Mouse (Mus musculus) ES-Bruce4 (cell line): ENCODE data around the gene Zbtb20. TPM values are rescaled to one million over a fixed set of nuclear protein-coding genes. Genes with fewer than 3 reads are reported as not detected.
A peak's percentile ranks its signal among the peaks of the same experiment; 100 is the strongest.

ENCODE experiments used
- H3K27ac ChIP-seq: 2 replicates; pipeline ENCODE4 v1.5.1; 2012; ENCODE audit warnings: low read length, inconsistent platforms; ENCODE audit not compliant: insufficient read depth
- H3K27me3 ChIP-seq: 2 replicates; pipeline ENCODE4 v1.6.1; 2012; ENCODE audit warnings: mild to moderate bottlenecking, low read length, inconsistent platforms; ENCODE audit not compliant: control insufficient read depth, poor library complexity, insufficient read depth, severe bottlenecking
- H3K36me3 ChIP-seq: 2 replicates; pipeline ENCODE4 v1.6.1; 2012; ENCODE audit warnings: inconsistent platforms, mild to moderate bottlenecking, low read length, moderate library complexity; ENCODE audit not compliant: control insufficient read depth, poor library complexity, insufficient read depth, severe bottlenecking
- H3K4me1 ChIP-seq: one replicate; pipeline ENCODE4 v1.8.1; 2011; ENCODE audit warnings: low read length; ENCODE audit not compliant: control insufficient read depth, insufficient read depth
- H3K4me3 ChIP-seq: 2 replicates; pipeline ENCODE4 v1.5.1; 2011; ENCODE audit warnings: low read depth, mild to moderate bottlenecking, low read length
- H3K9ac ChIP-seq: 2 replicates; pipeline ENCODE4 v1.6.1; 2012; ENCODE audit warnings: low read depth, mild to moderate bottlenecking, inconsistent platforms; ENCODE audit not compliant: poor library complexity, severe bottlenecking
- H3K9me3 ChIP-seq: replicated peaks from 2 replicates; pipeline ENCODE4 v1.6.1; 2012; ENCODE audit warnings: mild to moderate bottlenecking, low read length, inconsistent platforms; ENCODE audit not compliant: control insufficient read depth, poor library complexity, insufficient read depth, severe bottlenecking
- CTCF ChIP-seq: IDR thresholded peaks from one replicate; pipeline ENCODE4 v1.8.1; 2011; ENCODE audit warnings: low read depth, low read length
- EP300 ChIP-seq: IDR thresholded peaks from 2 replicates; pipeline ENCODE4 v1.6.1; 2011; ENCODE audit warnings: low read depth, low read length; ENCODE audit not compliant: insufficient read depth
- POLR2A ChIP-seq: IDR thresholded peaks from one replicate; pipeline ENCODE4 v1.8.1; 2011; ENCODE audit warnings: low read length; ENCODE audit not compliant: insufficient read depth
- polyA plus RNA-seq: library from polyadenylated mRNA; stranded (reverse); fragments of >200 nt; gene quantifications from 2 replicates; pipeline ENCODE4 v1.2.4, GENCODE M21; 2011; ENCODE audit warnings: low read depth; ENCODE audit not compliant: missing spikeins, insufficient read depth, insufficient read length

Gene Zbtb20
- polyA plus RNA-seq, 1 experiment, result 9.9 TPM

DNA sequence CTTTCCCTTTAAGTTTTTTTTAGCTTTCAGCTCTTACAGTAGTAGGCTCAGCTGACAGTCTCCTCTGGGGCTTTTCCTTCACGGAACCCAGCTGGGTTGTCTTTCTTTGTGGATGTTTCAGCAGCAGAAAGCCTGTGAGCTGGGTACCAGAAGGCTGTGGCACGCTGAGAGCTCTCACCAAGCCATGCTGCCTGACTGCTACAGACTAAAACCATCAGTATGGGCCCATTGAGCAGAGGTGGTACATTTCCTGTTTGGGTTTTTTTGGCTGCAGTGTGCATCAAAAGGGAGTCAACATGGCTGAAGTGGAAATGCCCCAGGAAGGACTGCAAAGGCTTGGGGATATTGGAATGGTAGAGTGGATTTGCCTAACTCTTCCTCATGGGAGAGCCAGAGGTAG is 724.0 kb downstream of the Zbtb20 start:
- Histone ChIP-seq H3K27ac (no peak overlapping the region), H3K4me3 (no peak overlapping the region), H3K4me1 (peaks cover 2% of the 10 kb centered on the region), H3K9ac (no peak overlapping the region), H3K27me3 (peaks cover 6% of the 10 kb centered on the region; the same call in 1 of the 2 replicates), H3K36me3 (no peaks in the 10 kb centered on the region), H3K9me3 (no peaks in the 10 kb centered on the region)
- TF ChIP-seq POLR2A, result no peak
- no peak for TF ChIP-seq CTCF
- TF ChIP-seq EP300, result no peak

DNA sequence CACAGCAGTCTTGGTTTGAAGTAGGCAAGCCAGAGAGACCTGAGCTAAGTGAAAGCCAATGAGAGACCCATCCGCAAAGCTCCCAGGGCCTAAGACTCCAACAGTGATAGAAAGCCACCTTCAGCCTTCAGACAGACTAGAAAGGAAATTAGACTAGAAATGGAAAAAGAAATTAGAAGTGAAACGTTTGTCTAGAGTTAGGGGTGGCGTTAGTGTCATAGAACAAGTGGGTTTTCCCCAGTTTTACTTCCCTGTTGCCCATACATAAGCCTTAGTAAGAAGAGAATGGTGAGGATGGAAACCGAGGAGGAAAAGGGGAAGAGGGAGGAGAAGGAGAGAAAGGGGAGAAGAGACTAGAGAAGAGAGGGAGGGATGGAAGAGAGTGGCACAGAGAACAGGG is 726.9 kb downstream of the Zbtb20 start:
- no peak overlapping the region for H3K27ac ChIP-seq
- no peak overlapping the region for H3K4me3 ChIP-seq
- H3K27me3 ChIP-seq, result peaks cover 6% of the 10 kb centered on the region; the same call in 1 of the 2 replicates
- H3K9me3 ChIP-seq, result peaks cover 3% of the 10 kb centered on the region; the same call in 1 of the 2 replicates
- H3K36me3 ChIP-seq, result no peaks in the 10 kb centered on the region
- peaks cover 2% of the 10 kb centered on the region for H3K4me1 ChIP-seq
- TF ChIP-seq EP300 (no peak), POLR2A (no peak), CTCF (no peak)
- no peak overlapping the region for H3K9ac ChIP-seq

DNA sequence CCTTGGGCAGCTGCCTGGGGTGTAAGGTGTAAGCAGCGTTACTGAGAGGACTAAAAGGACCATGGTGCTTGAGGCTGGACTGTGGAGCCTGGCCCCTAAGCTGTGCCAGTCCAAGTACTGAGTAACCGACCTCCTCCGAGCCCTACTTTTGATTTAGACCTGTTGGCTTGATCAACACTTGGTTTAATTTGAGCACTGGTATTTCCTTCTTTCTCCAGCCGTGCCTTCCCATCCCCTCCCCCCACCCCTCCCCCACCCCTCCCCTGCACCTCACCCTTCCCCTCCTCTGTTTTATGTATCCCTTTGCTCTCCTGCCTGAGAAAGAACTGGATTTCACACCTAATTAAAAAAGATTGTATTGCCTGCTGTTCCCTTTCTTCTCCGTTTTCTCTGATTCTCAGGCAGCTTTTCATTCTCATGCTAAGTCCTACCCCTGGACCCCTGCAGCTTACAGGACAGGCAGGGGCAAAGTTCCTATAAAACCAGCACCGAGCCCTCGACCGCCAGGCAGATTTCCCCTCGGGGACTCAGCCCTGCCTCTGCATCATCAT is 728.0 kb downstream of the Zbtb20 start:
- H3K4me1 ChIP-seq, result peaks cover 2% of the 10 kb centered on the region
- H3K9me3 ChIP-seq, result peaks cover 9% of the 10 kb centered on the region; the same call in 1 of the 2 replicates
- no peak overlapping the region for H3K4me3 ChIP-seq
- peaks cover 6% of the 10 kb centered on the region; the same call in 1 of the 2 replicates for H3K27me3 ChIP-seq
- no peak overlapping the region for H3K9ac ChIP-seq
- H3K36me3 ChIP-seq, result no peaks in the 10 kb centered on the region
- no peak for TF ChIP-seq POLR2A
- peak; percentile 57; the same call in 1 of the 2 replicates for TF ChIP-seq EP300
- H3K27ac ChIP-seq, result no peak overlapping the region

DNA sequence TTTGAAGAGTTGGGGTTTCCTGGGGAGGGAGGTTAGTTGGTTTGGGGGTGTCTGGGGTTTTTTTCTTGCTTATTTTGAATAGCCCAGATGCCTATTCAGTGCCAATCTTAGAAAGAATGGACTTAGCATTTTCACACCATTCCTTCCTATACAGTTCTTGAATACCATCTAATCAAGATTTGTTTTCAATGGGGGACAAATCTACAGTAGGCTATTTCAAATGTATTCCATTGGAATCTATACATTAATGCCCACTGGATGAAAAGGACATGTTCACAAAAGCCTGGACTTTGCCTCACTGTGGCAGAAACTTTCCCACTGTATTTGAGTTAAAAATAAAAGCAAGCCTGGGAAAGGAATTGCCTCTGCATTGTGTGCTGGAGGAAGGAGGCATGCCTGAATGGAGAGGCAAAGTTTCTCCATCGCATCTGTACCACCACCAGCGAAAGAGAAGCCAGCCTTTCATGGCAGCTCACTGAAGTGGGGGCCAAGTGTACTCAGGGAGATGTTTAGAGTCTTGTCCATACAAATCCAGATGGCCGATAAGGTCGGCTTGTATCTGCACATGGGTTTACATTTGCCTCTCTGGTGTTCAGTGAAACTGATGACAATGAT is 728.8 kb downstream of the Zbtb20 start:
- no peak overlapping the region for H3K9ac ChIP-seq
- H3K4me1 ChIP-seq, result peaks cover 2% of the 10 kb centered on the region
- H3K27me3 ChIP-seq, result peaks cover 6% of the 10 kb centered on the region; the same call in 1 of the 2 replicates
- no peak overlapping the region for H3K27ac ChIP-seq
- TF ChIP-seq POLR2A (no peak), EP300 (no peak), CTCF (no peak)
- H3K4me3 ChIP-seq, result no peak overlapping the region
- H3K9me3 ChIP-seq, result peaks cover 9% of the 10 kb centered on the region; the same call in 1 of the 2 replicates
- H3K36me3 ChIP-seq, result no peaks in the 10 kb centered on the region

DNA sequence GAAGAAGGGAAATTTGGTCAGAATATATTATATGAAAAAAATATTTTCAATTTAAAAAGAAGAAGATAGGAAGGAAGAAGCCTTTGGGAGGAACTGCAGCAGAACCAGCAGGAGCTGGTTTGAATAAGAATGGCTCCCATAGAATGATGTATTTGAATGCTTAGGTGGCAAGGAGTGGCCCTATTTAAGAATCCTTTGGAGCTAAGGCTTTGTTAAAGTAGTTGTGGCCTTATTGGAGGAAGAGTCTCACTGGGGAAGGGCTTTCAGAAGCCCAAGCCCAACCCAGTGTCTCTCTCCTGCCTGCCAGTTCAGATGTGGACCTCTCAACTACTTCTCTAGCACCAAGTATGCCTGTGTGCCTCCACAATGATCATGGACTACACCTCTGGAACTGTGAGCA is 731.4 kb downstream of the Zbtb20 start:
- Histone ChIP-seq H3K9me3 (peaks cover 9% of the 10 kb centered on the region; the same call in 1 of the 2 replicates), H3K4me3 (no peak overlapping the region), H3K9ac (no peak overlapping the region), H3K27me3 (peaks cover 3% of the 10 kb centered on the region; the same call in 1 of the 2 replicates), H3K27ac (no peak overlapping the region), H3K4me1 (peaks cover 2% of the 10 kb centered on the region), H3K36me3 (no peaks in the 10 kb centered on the region)
- TF ChIP-seq CTCF, result no peak
- no peak for TF ChIP-seq POLR2A
- no peak for TF ChIP-seq EP300

DNA sequence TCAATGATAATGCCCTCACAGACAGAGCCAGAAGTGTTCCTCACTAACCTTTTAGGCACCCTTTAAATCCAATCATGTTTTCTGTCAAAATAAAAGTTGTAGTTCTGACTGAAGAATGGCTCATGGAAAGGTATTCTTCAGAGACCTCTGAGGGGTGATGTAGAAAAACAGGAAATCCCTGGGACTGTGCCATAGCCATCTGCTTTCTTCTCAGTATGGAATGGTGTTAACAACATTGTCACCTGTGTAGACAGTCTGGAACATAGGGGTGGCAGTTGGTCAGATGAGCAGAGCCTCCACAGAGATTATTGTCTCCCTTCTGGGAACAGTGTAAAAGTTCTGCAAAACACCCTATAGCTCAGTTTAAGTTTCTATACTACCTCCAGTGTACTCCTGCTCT is 732.4 kb downstream of the Zbtb20 start:
- no peaks in the 10 kb centered on the region for H3K36me3 ChIP-seq
- TF ChIP-seq CTCF, result no peak
- TF ChIP-seq POLR2A, result no peak
- TF ChIP-seq EP300, result no peak
- H3K27me3 ChIP-seq, result no peaks in the 10 kb centered on the region
- peaks cover 9% of the 10 kb centered on the region; the same call in 1 of the 2 replicates for H3K9me3 ChIP-seq
- H3K27ac ChIP-seq, result no peak overlapping the region
- H3K9ac ChIP-seq, result no peak overlapping the region
- peaks cover 2% of the 10 kb centered on the region for H3K4me1 ChIP-seq
- H3K4me3 ChIP-seq, result no peak overlapping the region
